Mouse (Mus musculus) heart, embryonic 14.5 days (tissue): ENCODE measurements around the gene Medag. TPM values are rescaled to one million over a fixed set of nuclear protein-coding genes. Genes with fewer than 3 reads are reported as not detected.

Experiments used
- ATAC-seq: fragments of 200-750 bp; cut with Nextera tagmentation; 2 replicates; pipeline ENCODE4 v1.8.0; 2017; ENCODE audit warnings: low read depth, moderate TSS enrichment; ENCODE audit not compliant: insufficient number of reproducible peaks, insufficient read depth, low FRiP score
- H3K27ac ChIP-seq, 2 experiments: fragments of 200-500 bp in 1 of 2; fragments of 300-500 bp in 1 of 2; sonication (generic) in 1 of 2; replicated peaks in 1 of 2; 2 replicates each; pipeline ENCODE4 v1.5.1; 2012 to 2014; ENCODE audit warnings: low read depth in 2 of 2, low read length in 2 of 2, control low read depth in 1 of 2, mild to moderate bottlenecking in 1 of 2, mixed read lengths in 1 of 2; ENCODE audit not compliant: control insufficient read depth in 1 of 2, insufficient read depth in 1 of 2
- H3K27me3 ChIP-seq: fragments of 300-500 bp; sonication (generic); 2 replicates; pipeline ENCODE4 v1.6.1; 2014; ENCODE audit warnings: mild to moderate bottlenecking, low read length, control low read depth; ENCODE audit not compliant: control insufficient read depth, insufficient read depth
- H3K36me3 ChIP-seq: fragments of 300-500 bp; sonication (generic); 2 replicates; pipeline ENCODE4 v1.6.1; 2014; ENCODE audit warnings: mild to moderate bottlenecking, control low read depth, low read length, mixed read lengths; ENCODE audit not compliant: control insufficient read depth, insufficient read depth
- H3K4me1 ChIP-seq, 2 experiments: fragments of 200-500 bp in 1 of 2; fragments of 300-500 bp in 1 of 2; sonication (generic) in 1 of 2; 2 replicates each; pipeline ENCODE4 v1.6.1; 2012 to 2014; ENCODE audit warnings: low read length in 2 of 2, control low read depth in 1 of 2, mixed read lengths in 1 of 2; ENCODE audit not compliant: control insufficient read depth in 2 of 2, insufficient read depth in 2 of 2
- H3K4me2 ChIP-seq: fragments of 300-500 bp; sonication (generic); 2 replicates; pipeline ENCODE4 v1.6.1; 2014; ENCODE audit warnings: mild to moderate bottlenecking, low read length
- H3K4me3 ChIP-seq, 2 experiments: fragments of 200-500 bp in 1 of 2; fragments of 300-500 bp in 1 of 2; sonication (generic) in 1 of 2; 2 replicates each; pipeline ENCODE4 v1.5.1; 2012 to 2014; ENCODE audit warnings: low read length in 2 of 2, mild to moderate bottlenecking in 2 of 2, control low read depth in 1 of 2, low read depth in 1 of 2, moderate library complexity in 1 of 2; ENCODE audit not compliant: control insufficient read depth in 1 of 2, insufficient read depth in 1 of 2
- H3K9ac ChIP-seq: fragments of 300-500 bp; sonication (generic); 2 replicates; pipeline ENCODE4 v1.6.1; 2014; ENCODE audit warnings: mild to moderate bottlenecking, low read length
- H3K9me3 ChIP-seq: fragments of 300-500 bp; sonication (generic); 2 replicates; pipeline ENCODE4 v1.6.1; 2016; ENCODE audit warnings: low read length, control low read depth; ENCODE audit not compliant: control insufficient read depth
- WGBS: fragments of 180-500 bp; shearing (Covaris S2); extraction: QIAGEN DNeasy Blood & Tissue Kit; methylation state at CpG from one replicate; pipeline ENCODE4 v1.1.7; 2014; 5-methylcytosine and 5-hydroxymethylcytosine counted together
- polyA plus RNA-seq: library from polyadenylated mRNA; unstranded; fragments of >200 nt; fragmentation: Nextera tagmentation; extraction: Ambion mirVana; gene quantifications from 2 replicates; pipeline ENCODE4 v1.2.1, GENCODE M21; 2014

Gene Medag
- polyA plus RNA-seq, 1 experiment from 2014 or later = 2.2 TPM

DNA sequence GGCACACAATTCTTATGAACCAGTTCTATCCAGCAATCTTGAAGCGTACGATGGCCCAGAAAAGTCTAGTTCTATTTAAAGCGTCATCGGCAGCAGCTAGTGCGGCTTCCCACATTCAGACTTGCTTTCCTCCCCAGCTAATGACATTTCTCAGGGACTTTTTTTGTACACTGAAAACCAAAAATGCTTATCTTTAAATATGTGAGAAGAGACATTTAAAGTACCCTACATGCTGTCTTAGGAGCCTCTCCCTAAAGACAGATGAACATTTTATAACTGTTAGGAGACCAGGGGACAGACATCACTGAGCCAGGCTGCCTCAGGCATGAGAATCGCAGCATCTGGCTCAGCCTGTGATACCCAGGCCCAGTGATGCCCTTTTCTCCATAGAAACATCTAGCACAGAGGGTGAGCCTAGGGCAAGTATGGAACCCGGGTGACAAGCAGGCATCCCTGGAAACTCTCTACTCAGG, 39.7 kb downstream of the Medag start:
- Histone ChIP-seq H3K4me3 (no peak overlapping the region), H3K9me3 (peaks cover 4% of the 10 kb centered on the region; the same call in 1 of the 2 replicates), H3K4me2 (no peak overlapping the region), H3K9ac (no peak overlapping the region), H3K36me3 (no peaks in the 10 kb centered on the region), H3K27me3 (no peaks in the 10 kb centered on the region), H3K27ac (no peak overlapping the region), H3K4me1 (no peaks in the 10 kb centered on the region)
- no peak for ATAC-seq
- 42% methylated on average over 7 of the region's 7 CpGs for WGBS

DNA sequence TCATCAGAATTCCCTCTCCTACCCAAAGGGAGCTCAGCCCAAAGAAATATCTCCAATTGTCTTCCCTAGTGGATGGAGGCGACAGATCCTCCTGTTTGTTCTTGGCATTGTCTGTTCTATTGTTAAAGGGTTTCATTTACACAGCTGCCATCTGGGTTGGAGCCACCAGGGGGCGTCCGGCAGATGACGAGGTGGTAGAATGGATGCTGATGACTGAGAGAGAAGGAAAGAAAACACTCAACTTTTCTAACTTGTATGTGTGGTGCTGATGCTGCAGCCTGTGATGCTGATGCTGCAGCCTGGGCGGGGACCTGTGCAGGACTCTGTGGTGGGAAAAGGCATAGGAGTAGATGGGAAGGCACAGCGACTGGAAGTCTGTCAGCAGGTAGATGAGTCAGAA, 42.7 kb downstream of the Medag start:
- H3K27me3 ChIP-seq = no peaks in the 10 kb centered on the region
- H3K9me3 ChIP-seq = no peaks in the 10 kb centered on the region
- no peak overlapping the region for H3K27ac ChIP-seq
- H3K4me1 ChIP-seq = 0 out of 4 replicates have a peak, but pooled peaks cover 0 to 2% of the 10 kb centered on the region in 2 experiments
- H3K4me3 ChIP-seq = no peak overlapping the region
- ATAC-seq = no peak
- no peak overlapping the region for H3K9ac ChIP-seq
- H3K4me2 ChIP-seq = no peak overlapping the region
- WGBS = 26% methylated on average over 6 of the region's 6 CpGs
- no peaks in the 10 kb centered on the region for H3K36me3 ChIP-seq

DNA sequence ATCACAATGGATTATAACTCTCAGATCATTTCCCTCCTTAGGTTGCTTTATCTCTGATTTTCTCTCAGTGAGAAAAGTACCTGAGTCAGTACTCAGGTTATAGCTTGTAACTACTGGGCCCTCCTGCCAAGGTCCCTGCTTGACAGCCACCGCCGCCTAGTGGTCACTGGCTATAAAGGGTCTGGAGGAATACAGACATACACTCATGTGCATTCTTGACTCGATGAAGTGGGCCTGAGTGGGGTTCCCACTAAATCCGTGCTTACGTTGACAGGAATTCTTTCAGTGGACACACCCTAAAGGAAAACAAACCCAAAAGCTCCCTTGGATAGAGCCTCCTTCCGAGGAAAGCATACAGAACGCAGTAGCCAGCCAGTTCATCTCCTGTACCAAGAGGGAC, 45.0 kb downstream of the Medag start:
- H3K4me1 ChIP-seq = 0 out of 4 replicates have a peak, but pooled peaks cover 0 to 2% of the 10 kb centered on the region in 2 experiments
- no peaks in the 10 kb centered on the region for H3K36me3 ChIP-seq
- H3K27me3 ChIP-seq = no peaks in the 10 kb centered on the region
- H3K4me3 ChIP-seq = no peak overlapping the region
- 72% methylated on average over 7 of the region's 7 CpGs for WGBS
- ATAC-seq = no peak
- H3K27ac ChIP-seq = no peak overlapping the region
- H3K9ac ChIP-seq = no peak overlapping the region
- no peak overlapping the region for H3K4me2 ChIP-seq
- no peaks in the 10 kb centered on the region for H3K9me3 ChIP-seq

DNA sequence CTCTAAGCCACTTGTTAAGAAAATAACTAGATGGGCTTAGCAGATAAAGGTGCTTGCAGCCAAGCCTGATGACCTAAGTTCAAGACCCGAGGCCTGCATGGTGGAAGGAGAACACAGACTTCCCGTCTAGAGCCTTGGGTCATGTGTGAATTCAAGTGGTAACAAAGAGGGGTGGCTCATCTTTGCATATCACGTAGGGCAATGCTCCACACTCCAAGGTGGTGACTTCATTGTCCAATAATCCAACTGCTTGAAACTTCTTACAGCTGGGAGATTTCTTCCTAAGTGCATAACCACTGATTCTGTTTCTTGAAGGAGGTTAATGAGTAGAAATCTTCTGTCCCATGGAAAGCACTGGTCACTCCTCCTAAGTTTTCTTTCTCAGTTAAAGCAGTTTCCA, 50.5 kb downstream of the Medag start:
- H3K9me3 ChIP-seq = no peaks in the 10 kb centered on the region
- no peak overlapping the region for H3K4me3 ChIP-seq
- no peaks in the 10 kb centered on the region for H3K27me3 ChIP-seq
- H3K27ac ChIP-seq = no peak overlapping the region
- no peak for ATAC-seq
- WGBS = 59% methylated on average over 3 of the region's 3 CpGs
- H3K4me2 ChIP-seq = no peak overlapping the region
- no peaks in the 10 kb centered on the region for H3K36me3 ChIP-seq
- peaks cover 10 to 13% of the 10 kb centered on the region in 2 experiments for H3K4me1 ChIP-seq
- no peak overlapping the region for H3K9ac ChIP-seq

DNA sequence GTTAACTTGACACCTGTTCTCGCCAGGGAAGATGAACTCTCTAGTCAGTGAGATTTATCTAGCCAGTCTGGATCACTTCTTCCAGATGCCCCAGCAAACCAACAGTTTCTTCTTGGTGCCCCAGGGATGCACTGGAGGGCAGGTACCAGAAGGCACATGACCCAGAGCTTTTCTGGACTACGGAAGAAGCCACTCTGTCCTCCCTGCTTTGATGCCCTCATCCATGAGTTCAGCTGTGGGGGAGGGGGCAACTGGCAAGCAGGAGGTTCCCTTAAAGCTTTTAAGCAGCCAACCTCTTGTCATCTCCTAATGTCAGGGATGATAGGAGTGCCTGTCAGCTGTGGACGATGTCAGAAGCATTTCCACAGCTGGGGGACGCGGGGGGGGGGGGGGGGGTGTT, 53.8 kb downstream of the Medag start:
- no peak overlapping the region for H3K27ac ChIP-seq
- H3K9me3 ChIP-seq = no peaks in the 10 kb centered on the region
- no peak for ATAC-seq
- H3K36me3 ChIP-seq = no peaks in the 10 kb centered on the region
- no peak overlapping the region for H3K4me2 ChIP-seq
- H3K4me3 ChIP-seq = no peak overlapping the region
- WGBS = 33% methylated on average over 4 of the region's 5 CpGs
- H3K9ac ChIP-seq = no peak overlapping the region
- H3K27me3 ChIP-seq = no peaks in the 10 kb centered on the region
- H3K4me1 ChIP-seq = peaks cover 8 to 13% of the 10 kb centered on the region in 2 experiments

DNA sequence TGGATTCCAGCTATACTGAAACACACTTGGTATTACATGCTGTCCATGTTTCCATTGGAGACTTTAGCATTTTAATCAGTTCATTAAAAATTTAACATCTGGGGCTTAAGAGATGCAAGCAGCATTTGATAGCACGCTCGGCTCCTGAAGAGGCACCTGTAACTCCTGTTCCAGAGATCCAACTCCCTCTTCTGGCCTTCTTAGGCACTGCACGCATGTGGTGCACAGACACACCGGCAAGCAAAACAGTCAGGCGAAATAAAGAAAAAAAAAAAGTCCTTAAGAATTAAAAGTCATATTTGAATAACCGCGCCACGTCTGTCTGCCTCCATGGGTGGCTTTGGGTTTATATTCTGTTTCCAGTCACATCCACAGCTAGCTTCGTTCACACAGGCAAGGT, 62.6 kb downstream of the Medag start:
- Histone ChIP-seq H3K4me2 (no peak overlapping the region), H3K36me3 (no peaks in the 10 kb centered on the region), H3K4me3 (no peak overlapping the region), H3K4me1 (no peaks in the 10 kb centered on the region), H3K9ac (no peak overlapping the region), H3K27me3 (no peaks in the 10 kb centered on the region), H3K9me3 (peaks cover 6% of the 10 kb centered on the region; the same call in 1 of the 2 replicates), H3K27ac (no peak overlapping the region)
- ATAC-seq = no peak
- WGBS = 95% methylated on average over 9 of the region's 9 CpGs

DNA sequence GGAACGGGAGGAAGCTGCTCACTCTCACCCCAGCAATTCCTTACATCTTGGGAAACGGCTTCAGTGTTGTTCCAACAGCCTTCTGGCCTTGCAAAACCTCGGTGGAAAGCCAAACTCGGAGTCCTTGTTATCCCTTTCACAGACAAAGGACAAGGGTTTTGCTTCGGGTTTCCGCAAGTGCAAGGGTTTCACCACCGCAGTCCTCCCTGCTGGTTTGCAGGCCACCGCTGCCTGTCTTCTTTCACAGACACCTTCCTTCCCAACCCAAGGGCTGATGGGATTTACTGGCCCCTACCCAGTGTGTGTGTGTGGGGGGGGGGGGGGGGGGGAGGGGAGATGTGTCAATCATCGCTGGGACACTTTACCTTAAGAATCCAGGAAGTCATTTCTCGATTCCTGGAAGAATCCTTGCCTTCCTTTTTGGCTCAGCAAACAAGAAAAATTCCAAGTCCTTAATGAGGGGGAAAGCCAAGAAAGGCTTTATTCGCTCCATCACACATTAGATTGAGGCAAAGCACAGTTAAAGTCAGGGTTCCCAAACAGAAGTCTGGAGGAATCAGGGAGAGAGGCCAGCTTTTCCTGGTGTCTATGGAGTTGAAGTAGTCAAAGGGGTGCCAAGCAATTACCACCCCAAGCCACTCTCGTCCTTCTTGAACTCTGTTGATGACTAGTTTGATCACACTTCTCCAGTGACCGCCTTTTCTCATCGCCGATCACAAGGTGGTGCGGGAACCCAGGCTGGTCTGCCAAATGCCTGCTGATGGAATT, 63.3 kb downstream of the Medag start:
- no peaks in the 10 kb centered on the region for H3K27me3 ChIP-seq
- 83% methylated on average over 16 of the region's 16 CpGs for WGBS
- ATAC-seq = no peak
- peaks cover 6% of the 10 kb centered on the region; the same call in 1 of the 2 replicates for H3K9me3 ChIP-seq
- H3K4me3 ChIP-seq = no peak overlapping the region
- no peak overlapping the region for H3K27ac ChIP-seq
- no peaks in the 10 kb centered on the region for H3K36me3 ChIP-seq
- no peaks in the 10 kb centered on the region for H3K4me1 ChIP-seq
- no peak overlapping the region for H3K9ac ChIP-seq
- H3K4me2 ChIP-seq = no peak overlapping the region
